Mouse (Mus musculus): Measurements from ENCODE around the gene Ltbr.
A peak's percentile ranks its signal among the peaks of the same experiment; 100 is the strongest.

- no peak for TF ChIP-seq CTCF (IDR thresholded peaks at IDR 0.05; ENCODE audit: borderline replicate concordance, insufficient read depth, low read length)
- 0 out of 2 replicates have a peak, but pooled peaks have one; percentile 14 for TF ChIP-seq POLR2A (IDR thresholded peaks at IDR 0.05; ENCODE audit: low read depth, low read length)
Observed at GRCm38 (mm10) chr6:125344084-125344483, 30.4 kb upstream of the Ltbr start.
